Mouse (Mus musculus) frontal cortex, adult (tissue): ENCODE data around the gene Cops3.

ENCODE experiments used
- ATAC-seq: cut with Nextera tagmentation; 2 replicates; pipeline ENCODE4 v1.9.2; 2017; ENCODE audit warnings: mild to moderate bottlenecking, moderate library complexity, mixed read lengths; ENCODE audit not compliant: low TSS enrichment

Cops3 gene

DNA sequence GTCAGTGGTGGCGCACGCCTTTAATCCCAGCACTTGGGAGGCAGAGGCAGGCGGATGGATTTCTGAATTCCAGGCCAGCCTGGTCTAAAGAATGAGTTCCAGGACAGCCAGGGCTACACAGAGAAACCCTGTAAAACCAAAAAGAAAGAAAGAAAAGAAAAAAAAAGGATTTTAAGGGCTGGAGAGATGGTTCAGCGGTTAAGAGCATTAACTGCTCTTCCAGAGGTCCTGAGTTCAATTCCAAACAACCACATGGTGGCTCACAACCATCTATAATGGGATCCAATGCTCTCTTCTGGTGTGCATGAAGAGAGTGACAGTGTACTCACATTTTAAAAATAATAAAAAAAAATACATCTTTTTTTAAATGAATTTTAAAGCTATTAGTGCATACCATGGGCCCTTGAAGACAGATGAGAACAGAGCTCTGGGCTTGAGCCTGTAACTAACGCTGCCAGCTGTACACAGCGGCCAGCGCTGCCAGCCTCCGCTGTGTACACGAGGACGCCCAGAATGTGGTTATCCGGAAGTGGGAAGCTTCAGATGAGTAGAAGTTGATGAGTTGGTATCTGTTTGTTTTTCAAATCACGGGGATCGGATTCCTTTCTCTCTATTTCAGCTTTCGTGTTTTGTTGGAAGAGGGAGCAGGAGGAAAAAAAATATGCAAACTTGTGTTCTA, 29.0 kb downstream of the Cops3 start:
- no peak for ATAC-seq

DNA sequence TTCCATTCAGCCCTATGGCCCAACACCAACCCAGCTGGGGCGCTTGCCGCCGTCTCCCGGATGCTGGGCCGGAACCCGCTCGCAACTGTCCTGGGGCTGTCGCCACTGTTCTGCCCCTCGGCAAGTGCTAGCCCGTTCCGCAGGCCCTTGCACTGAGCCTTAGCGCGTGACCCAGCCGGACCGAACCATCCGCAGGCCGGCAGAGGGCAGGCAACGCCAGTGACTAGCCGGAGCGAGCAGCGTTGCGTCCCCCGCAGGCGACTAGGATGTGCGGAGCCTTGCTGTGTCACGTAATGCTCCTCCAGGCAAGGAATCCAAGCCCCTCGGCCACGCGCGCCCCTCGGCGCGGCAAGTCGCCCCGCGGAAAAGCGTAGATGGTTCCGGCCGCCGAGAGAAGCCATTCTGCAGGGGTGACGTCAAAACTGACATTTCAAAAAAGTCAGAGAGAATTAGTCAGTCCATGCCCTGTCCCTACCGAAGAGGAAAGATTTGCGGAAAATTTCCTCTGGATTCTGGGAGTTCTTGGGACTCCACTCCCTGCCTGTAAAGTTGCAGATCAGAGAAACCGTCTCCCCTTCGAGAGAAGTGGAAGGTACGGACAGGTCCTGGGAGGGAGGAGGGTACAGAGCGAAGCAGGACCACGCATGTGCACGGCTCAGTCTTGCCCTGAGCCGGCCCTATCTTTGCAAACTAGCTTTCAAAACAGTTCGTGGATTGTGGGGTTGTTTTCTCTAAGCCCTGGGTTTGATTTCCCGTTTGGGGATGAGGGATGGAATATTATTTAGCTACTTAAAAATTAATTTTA, 29.8 kb downstream of the Cops3 start, which contains the start of gene Flcn:
TSS of gene Flcn (minus strand) at position 347 of the 805 bp plus-strand sequence.
- peak; percentile 90 for ATAC-seq

DNA sequence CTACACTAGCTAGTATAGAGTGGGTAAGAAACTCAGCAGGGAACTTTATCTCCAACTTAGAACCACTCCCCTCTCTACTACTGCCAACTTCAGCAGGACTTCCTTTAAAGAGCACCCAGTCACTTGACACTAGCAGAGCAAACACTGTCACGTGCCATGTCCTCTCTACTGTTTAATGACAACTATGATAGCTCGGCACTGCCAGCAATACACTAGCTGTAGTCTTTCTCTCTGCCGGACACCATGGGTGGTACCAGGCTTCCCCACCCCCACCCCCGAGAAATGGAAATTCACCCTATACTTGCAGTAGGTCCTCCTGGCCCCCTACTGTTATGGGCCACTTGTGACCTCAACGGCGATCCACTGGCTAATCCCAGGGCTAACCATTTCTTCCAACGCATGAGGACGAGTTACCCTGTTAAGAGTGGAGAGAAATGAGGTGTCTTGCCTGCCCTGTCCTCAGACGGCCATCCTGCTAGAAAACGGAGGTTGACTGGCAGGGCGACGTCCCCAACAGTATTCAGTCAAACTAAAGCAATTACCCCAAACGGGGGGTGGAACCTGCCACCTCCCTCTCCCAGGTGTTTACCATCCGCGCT, 30.5 kb downstream of the Cops3 start:
- ATAC-seq, result peak; percentile 35; the same call in 1 of the 2 replicates

DNA sequence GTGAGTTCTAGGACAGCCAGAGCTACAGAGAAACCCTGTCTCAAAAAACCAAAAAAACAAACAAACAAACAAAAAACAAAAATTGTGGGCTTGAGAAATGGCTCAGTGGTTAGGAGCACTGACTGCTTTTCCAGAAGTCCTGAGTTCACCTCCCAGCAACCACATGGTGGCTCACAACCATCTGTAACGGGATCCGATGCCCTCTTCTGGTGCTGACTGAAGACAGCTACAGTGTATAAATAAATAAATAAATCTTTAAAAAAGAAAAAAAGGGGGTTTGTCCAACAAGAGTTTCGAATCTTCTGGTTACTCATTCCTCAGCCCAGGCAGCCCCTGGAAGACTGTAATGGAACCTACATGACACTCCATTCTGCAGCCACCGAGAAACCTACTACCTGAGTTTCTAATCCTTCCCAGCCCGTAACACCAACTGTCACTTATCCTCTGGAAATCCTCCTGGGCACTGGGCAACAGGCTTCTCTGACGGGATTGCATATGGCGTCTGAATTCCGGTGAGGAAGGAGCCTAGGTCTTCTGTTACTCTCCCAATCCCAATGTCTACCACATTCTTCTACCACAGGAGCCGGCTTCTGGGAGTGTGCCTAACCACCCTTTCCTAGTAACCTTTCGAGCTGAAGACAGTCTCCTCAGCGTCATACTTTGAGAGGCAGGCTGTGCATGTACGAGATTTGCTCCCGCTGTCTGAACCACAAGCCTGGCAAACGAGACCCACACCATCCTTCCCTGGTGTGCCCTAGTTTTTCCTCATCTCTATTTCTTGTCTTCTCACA, 31.3 kb downstream of the Cops3 start:
- 0 out of 2 replicates have a peak, but pooled peaks have one; percentile 8 for ATAC-seq

DNA sequence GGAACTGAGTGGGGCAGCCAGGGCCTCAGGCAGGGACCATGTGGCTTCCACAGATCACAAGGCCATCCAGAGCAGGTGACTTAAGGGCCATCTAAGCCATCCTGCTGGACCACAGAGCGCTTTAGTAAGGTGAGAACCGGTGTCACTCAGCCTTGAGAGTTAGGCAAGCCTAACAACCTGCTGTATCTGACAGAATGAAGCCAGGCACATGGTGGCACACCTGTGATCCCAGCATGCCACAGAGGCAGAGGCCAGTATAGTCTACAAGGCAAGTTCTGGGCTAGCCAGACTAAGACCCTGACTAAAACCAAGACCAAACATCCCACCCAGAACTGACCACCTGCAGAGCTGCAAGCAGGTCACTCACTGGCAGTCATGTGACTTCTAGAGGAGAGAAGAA, 34.0 kb downstream of the Cops3 start:
- ATAC-seq, result no peak

DNA sequence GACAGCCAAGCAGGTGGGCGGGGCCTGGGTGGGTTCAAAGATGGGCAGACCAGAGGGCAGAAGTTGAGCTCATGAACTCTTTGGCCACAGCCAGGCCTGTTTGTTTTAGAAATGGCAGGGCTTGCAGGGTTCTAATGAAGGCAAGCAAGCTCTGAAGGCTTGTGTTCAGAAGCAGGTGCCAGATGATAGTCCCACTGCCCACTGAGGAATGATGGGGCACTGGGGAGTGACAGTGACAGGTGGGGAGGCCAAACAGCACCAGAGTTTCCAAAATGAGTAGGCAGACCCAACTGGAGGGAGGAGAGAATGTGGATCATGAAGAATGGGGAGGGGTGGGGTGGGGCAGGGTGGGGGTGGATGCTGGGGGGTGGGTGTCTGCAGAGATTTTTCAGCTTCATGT, 34.4 kb downstream of the Cops3 start:
- ATAC-seq, result no peak

DNA sequence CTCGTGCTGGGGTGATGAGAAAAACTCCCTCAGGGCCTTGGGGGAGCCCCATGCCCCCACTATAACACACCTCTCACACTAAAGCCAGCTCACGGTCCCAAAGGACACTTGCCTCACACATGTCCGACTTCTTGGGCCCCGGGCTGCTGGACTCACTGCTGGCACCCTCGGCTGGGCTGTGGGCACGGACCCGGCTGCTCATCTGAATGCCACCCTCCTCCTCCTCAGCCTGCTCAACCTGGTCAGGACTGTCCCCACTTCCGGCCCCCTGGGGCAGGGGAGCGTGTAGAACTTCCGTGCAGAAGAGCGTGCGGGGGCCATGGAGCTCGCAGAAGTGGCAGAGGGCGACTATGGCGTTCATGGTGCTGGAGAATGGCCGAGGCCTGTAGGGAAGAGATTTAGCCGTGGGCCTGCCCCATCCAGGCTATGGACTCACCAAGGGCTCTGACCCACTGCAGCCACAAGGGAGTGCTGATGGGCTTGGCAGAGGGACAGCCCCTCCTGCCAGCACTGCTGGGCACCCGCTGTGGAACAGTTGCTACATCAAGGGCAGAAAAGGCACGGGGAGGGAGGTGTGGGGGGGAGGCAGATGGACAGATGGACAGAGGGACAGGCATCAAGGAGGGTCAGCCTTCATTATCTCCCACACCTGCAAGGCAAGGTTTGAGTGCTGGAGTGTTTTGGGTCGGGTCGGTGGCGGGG, 35.1 kb downstream of the Cops3 start:
- no peak for ATAC-seq

DNA sequence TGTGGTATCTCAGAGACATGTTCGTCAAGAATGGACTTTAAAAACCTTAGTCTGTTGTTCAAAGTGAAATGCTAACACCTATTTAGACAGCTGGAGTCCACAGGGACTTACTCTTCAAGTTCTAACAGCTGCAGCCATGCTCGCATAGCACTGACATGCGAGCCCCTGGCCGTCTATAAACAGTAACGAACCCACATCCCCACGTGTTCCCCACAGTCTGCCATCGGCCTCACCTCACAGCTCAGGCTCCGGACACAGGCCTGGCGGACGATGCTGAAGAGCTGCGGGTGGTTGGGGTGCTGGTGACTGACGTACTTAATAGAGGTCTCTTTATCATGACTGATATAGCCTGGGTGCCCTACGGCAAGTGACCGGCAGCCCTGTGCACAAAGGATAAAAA, 36.1 kb downstream of the Cops3 start:
- no peak for ATAC-seq

DNA sequence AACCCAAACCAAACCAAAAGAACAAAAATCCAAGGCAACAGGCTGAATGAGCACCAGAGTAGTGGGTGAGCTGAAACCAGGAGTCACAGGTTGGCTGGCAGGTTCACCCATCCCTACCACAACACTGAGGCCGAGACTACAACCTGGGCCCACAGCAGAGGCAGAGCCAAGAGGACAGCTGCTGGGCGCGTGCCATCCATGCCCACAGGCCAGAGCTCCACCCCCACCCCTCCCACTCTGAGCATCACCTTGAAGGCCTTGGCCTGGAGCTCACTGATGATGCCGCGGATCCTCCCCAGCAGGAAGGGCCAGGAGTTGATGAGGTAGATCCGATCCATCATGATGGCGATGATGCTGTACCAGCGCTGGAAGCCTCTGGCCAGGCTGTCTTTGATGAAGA, 37.8 kb downstream of the Cops3 start:
- ATAC-seq, result no peak

DNA sequence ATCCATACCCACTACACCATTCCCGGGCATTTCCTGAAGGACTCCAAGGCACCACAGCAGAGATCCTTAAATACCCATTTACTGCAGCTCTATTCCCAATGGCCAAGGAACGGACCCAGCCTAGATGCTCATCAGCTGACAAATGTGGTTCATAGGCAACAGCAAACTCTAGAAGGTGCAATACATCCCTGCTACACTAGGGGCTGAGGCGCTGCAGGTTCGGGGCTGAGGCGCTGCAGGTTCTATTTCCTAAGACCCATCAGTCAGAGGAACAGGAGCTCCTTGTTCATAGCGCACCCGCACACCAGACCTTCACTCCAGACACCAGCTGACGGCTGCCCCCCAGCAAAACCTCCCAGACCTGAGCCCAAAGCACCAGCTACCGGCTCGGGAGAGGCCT, 39.2 kb downstream of the Cops3 start:
- no peak for ATAC-seq

DNA sequence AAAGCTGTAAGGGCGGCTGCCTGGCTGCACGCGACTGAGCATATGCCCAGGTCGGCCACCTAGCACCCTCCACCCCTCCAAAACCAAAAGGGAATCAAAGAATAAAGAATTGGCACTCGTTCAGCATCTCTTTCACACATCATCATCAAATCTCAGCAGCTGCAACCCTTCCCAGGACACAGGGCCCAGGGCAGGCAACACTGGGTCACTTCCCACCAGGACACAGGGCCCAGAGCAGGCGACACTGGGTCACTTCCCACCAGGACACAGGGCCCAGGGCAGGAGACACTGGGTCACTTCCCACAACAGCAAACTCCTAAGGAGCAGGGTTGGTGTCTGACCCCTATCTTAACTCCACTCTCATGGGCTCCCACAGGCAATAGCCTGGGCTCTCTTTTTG, 46.2 kb downstream of the Cops3 start:
- ATAC-seq, result no peak

DNA sequence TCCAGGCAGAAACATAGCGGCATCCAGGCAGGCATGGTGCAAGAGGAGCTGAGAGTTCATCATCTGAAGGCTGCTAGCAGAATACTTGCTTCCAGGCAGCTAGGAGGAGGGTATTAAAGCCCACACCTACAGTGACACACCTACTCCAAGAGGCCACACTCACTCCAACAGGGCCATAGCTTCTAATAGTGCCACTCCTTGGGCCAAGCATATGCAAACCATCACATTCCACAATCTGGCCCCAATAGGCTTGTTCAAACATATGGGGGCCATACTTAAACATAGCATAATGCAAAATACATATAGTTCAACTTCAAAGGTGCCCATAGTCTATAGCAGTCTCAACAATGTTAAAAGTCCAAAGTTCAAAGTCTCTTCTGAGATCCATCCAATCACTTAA, 50.3 kb downstream of the Cops3 start:
- no peak for ATAC-seq

DNA sequence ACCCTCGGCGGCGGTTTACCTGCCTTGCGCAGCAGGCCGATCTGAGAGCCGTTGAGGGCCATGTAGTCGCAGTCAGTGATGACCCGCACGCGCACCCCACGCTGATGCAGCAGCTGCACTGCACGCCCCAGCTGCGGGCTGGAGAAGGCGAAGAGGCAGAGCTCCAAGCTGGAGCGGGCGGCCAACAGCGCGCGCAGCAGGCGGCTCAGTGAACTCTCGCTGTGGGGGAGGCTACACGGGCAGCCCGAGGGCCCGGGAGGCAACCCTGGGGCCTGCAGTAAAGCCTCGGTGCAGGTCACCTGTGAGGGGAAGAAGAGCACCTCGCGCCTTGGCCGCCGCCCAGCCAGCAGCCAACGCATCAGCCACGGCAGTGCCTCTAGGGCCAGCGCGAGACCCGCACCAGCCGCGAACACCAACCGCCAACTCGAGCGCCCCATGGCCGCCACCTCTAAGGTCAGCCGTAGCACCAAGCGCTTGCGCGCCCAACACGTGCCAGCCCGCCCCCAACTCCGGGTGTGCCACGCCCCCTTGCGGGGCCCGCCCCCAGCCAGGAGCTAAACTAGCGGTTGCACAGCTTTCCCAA, 52.3 kb downstream of the Cops3 start, which contains the start of gene Pld6:
TSS of gene Pld6 (minus strand) at position 447 of the 583 bp plus-strand sequence.
- ATAC-seq, result peak; percentile 64; the same call in 1 of the 2 replicates

DNA sequence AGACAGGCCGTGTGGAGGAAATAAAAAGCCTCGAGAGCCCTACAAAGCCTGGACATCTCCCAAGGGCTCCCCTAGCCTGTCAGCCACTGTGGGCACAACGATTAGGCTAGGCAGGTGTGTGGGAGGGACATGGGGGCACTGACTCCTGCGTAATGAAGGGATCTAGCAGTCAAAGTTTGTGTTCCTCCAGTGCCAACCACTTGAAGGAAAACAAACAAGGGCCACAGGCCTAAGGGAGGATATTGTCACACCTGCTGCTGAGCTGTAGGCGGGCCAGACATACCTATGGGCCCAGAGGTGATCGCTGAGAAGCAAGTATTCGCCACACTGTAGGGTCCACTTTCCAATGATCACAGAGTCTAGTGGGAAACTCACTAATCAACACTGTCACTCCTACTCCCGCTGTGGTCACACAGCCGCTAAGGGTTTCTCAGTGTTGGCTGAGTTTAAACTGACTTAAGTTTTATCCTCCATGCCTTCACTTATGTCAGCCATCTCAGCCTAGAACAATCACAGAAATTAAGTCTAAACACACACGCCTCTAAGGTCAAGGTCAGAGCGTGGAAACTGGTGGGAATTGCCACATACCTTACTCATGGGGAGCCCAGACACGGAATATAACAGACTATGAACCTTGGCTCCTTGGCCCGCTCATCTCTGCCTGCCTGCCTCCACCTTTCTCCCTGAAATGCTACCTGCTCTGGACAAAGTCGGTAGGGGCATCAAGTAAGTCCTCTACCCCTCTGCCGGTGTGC, 53.0 kb downstream of the Cops3 start:
- peak; percentile 19; the same call in 1 of the 2 replicates for ATAC-seq

DNA sequence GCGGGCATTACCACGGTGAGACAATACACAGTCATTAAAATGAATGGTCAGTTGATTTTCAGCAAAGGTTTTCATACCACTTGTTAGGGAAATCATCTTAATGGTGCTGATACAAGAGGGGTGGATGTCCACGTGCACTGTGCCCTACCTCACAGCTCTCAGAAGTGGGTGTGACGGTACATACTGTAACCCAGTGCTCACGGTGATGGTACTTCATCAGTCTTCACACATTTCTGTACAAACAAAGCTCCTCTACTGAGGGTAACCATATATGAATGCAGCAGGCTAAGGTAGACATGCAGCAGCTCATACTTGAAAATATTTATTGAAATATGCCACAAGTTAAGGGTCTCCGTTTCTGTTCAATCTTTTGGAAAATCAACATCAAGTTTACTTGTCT, 56.0 kb downstream of the Cops3 start:
- ATAC-seq, result no peak

DNA sequence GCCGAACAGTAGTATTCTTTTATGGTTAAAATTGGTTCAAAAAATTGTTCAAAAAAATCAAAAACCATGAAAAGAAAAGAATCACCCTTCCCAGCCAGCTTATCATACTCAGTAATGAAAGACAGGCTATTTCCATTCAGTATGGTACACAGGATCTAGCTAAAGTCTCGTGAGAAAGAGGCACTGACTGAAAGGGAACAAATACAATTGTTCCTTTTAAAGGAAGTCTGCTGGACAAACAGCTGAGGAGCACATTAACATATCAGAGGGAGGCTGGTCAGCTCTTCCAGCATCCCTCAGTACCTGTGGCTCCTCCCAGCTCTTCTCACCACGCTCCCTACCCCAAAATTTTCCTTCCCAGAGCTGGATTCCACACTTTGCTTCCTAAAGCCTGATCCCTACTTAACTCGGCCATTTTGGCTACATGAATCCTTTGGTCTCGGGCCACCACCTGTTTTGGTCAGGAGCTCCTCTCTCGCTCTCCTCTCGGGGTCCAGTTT, 57.5 kb downstream of the Cops3 start:
- ATAC-seq, result no peak

DNA sequence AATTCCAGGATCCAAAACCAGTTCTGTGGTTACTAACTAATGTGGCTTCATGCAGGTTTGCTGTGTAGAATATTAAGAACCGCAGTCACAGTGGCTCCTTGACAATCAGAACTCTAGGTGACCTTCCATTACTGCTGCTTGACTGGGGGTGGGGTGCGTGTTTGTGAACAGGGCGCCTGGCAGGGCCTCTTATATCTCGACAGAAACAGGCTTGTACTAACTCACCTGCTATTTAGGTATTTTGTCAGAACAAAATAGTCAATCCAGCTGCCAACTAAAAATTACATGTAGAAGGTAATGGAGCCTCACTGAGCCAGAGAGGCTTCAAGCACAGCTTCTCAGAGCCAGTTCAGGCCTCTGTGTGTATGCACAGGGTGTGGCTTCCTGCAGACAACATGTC, 59.4 kb downstream of the Cops3 start:
- no peak for ATAC-seq

DNA sequence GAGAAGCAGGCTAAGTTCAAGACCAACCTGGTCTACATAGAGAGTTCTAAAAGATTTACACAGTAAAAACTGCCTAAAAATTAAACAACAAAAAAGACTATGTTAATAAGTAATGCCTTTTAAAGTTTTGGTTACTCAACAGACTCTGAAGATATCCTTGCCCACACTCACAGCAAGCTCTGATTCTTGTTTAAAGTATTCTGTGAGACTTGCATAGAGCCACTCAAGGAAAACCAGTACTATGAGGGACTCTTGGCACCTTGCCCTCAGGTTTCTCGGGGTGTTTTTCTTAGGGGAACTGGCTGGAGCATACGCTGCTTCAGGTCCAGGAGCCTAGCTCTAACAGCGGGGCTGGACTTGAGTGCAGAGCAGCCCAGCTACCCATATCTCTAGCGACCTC, 60.2 kb downstream of the Cops3 start:
- ATAC-seq, result no peak

DNA sequence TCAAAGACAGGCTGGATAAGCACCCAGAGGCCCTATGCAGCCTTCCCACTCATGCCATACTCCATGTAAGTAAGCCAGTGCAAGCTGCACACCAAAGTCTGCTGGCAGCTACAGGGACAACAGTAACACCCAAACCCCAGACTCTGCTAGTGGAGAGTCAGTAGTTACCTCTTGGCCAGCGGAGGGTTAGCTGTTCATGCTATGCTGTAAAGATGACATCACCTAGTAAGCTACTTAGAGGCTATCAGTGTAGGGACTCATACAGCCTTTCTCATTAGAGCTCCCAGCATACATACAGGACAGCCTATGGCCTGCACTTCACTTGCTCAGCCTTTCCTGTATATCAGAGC, 60.8 kb downstream of the Cops3 start:
- ATAC-seq, result no peak
